Mouse (Mus musculus) E14TG2a.4 (cell line): ENCODE measurements around the gene Psma5.

ENCODE experiments used
- H3K27me3 ChIP-seq: 2 replicates; pipeline ENCODE4 v1.6.1; 2014; ENCODE audit warnings: low read length, control low read depth; ENCODE audit not compliant: insufficient read depth
- H3K36me3 ChIP-seq: 2 replicates; pipeline ENCODE4 v1.6.1; 2014; ENCODE audit warnings: low read length, control low read depth; ENCODE audit not compliant: insufficient read depth
- H3K4me1 ChIP-seq: replicated peaks from 2 replicates; pipeline ENCODE4 v1.6.1; 2014; ENCODE audit warnings: low read depth, low read length, control low read depth
- H3K4me3 ChIP-seq: replicated peaks from 2 replicates; pipeline ENCODE4 v1.5.1; 2014; ENCODE audit warnings: mild to moderate bottlenecking, low read length
- H3K9me3 ChIP-seq: 2 replicates; pipeline ENCODE4 v1.6.1; 2014; ENCODE audit warnings: low read length, control low read depth
- CTCF ChIP-seq: conservative IDR thresholded peaks from 2 replicates; pipeline ENCODE4 v1.5.1; 2014; ENCODE audit warnings: low read length
- NANOG ChIP-seq: IDR thresholded peaks from 2 replicates; pipeline ENCODE4 v1.6.1; 2014; ENCODE audit warnings: borderline replicate concordance, low read length, mixed read lengths
- POU5F1 ChIP-seq: IDR thresholded peaks from 2 replicates; pipeline ENCODE4 v1.6.1; 2014; ENCODE audit warnings: low read length, borderline replicate concordance

Gene Psma5

DNA sequence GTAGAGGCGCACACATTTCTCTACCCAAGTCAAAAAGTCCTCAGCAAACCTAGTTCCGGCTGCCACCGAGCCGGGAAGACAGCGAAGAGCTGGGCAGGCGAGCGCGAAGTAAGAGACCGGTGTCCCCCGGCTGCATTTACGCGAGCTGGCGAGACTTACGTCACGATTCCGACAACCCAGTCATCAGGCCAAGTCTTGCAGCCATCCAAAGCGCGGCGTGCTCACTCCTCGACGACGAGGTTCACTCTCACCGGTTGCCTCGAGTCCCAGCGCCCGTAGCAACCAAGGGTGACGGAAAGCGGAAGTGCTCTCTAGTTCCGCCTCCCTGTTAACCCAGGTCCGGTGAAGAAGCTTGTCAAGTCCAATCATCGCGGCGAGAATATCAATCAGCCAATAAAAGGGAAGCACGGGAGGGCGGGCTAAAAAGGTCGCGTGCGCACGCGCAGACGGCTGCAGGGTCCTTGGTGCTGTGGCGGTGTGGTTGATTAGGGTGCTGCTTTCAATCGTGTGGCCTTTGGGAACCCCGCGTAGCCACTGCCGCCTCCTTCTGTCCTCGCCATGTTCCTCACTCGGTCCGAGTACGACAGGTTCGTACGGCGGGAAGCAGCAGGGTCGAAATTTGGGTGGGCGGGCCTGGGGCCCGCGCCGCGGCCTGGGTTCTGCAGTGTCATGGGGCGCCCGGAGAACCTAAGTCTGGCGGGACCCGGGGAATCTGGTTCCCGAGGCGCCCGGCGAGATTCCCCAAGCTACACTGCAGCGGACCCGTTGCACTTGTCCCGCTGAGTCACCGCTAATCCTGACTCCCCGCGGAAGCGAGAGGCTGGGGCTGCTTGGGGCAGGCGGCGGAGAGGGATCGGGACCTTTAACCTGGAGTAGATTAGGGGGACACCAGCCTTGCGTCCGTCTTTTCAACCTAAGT lies at the start of gene Psma5:
Gene Psma5 (plus strand): TSS at position 208 of the 919 bp plus-strand sequence.
- Histone ChIP-seq H3K4me1 (peaks cover 29% of the 10 kb centered on the region), H3K4me3 (peak within 1 kb of the TSS; percentile 96), H3K36me3 (peaks cover 15% of the 10 kb centered on the region), H3K27me3 (no peaks in the 10 kb centered on the region), H3K9me3 (no peaks in the 10 kb centered on the region)
- TF ChIP-seq NANOG, result no peak
- TF ChIP-seq CTCF, result no peak
- TF ChIP-seq POU5F1, result no peak

DNA sequence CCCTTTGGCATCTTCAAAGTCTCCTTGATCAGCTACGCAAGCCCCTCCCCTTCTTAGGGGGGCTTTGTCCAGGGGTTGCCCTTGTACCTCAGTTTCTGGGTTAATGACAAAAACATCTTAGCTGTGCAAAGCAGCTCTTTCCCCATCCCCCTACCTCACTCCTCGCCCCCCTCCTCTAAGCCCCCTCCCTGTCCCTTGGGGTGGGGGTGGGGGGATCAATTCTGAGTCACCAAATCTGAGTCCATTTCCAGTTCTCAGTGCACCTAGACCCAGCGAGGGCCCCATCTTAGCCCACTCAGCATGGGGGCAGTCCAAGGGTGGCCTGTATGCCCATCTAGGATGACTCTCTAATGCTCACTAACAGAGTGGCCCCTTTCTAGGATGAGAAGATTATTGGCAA lies 47.7 kb upstream of the Psma5 start:
- Histone ChIP-seq H3K4me1 (peaks cover 73% of the 10 kb centered on the region), H3K27me3 (peaks cover 12% of the 10 kb centered on the region), H3K36me3 (peaks cover 42% of the 10 kb centered on the region), H3K4me3 (peak overlapping the region; percentile 89), H3K9me3 (no peaks in the 10 kb centered on the region)
- TF ChIP-seq CTCF, result no peak

DNA sequence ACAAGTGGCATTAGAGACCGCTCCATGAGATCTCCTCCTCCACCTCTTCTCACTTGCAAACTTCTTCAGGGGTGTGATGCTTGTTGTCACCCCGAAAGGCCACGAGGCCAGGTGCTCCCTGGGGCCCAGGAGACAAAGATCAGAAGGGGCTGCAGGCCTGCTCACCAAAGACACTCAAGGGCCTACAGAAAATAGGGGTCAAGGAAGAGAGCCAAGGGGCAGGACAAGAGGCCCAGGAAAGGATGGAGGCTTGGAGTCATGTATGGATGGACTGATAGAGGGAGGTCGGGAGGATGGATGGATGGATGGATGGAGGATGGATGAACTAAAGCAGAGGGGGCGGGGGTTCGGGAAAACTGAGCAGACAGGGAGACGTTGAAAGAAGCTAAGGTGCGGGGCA lies 47.2 kb upstream of the Psma5 start:
- Histone ChIP-seq H3K36me3 (peaks cover 38% of the 10 kb centered on the region), H3K4me3 (peak overlapping the region; percentile 89), H3K9me3 (no peaks in the 10 kb centered on the region), H3K27me3 (peaks cover 18% of the 10 kb centered on the region), H3K4me1 (peaks cover 70% of the 10 kb centered on the region)
- TF ChIP-seq CTCF (no peak), POU5F1 (no peak), NANOG (no peak)

DNA sequence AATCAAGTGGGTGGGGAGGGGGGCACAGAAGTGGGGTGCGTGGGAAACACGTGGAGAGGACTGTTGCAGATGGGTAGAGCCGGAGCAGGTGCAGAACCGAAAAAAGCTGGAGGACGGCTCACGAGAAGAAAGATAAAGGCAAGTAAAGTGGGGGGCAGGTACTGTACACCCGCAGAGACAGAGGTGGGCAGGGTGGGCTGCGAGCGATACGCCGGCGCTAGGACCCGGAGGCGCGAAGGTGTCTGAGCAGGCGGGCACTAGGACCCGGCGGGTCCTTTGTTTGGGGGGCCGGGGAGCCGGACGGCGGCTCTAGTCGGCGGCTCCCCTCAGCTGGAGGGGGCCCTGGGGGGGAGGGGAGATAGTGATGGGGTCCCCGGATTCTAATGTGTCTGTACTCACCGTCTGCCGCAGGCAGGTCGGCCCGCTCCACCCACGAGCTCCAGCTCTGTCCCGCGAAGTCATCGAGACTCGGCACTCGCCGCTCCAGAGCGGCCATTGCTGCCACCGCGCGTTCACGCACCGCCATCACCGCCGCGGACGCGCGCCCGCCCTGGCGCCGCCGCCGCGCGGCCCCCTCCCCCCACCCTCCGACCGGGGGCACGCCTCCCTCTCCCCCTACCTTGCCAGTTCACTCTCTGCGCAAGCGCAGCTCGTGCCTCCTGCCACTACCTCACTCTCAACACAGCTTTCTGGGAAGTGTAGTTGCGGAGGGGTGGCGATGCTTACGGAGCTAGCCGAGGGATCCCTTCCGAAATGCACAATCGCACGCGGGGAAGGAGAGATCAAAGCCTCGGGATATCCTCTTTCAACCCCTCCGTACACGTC lies 46.6 kb upstream of the Psma5 start:
- Histone ChIP-seq H3K4me1 (peaks cover 65% of the 10 kb centered on the region), H3K36me3 (peaks cover 31% of the 10 kb centered on the region), H3K9me3 (no peaks in the 10 kb centered on the region), H3K4me3 (peak overlapping the region; percentile 89), H3K27me3 (peaks cover 20% of the 10 kb centered on the region)
- TF ChIP-seq POU5F1, result no peak
- no peak for TF ChIP-seq NANOG
- no peak for TF ChIP-seq CTCF

DNA sequence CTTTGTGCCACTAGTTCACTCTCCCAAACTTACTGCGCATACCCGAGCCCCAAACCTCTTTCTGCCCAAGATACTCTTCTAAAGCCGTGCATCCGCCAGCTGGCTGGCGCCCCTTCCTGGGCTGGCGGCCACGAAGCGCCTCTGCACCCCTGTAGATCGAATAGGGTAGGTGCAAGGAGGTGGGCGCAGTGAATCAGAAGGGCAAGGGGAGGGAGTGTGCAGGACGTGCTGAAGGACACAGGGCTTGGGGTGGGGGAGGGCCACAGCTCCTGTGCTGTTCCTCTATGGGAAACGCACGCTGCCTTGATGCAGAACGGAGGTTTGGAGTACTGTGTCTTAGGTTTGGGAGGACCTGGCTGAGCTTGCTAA lies 46.0 kb upstream of the Psma5 start, which contains the start of gene Atxn7l2:
Gene Atxn7l2 (minus strand): TSS at position 164 of the 369 bp plus-strand sequence.
- TF ChIP-seq NANOG (no peak), POU5F1 (no peak), CTCF (no peak)
- H3K27me3 ChIP-seq, result peaks cover 20% of the 10 kb centered on the region
- peaks cover 25% of the 10 kb centered on the region for H3K36me3 ChIP-seq
- peak within 1 kb of the TSS; percentile 89 for H3K4me3 ChIP-seq
- peaks cover 59% of the 10 kb centered on the region for H3K4me1 ChIP-seq
- no peaks in the 10 kb centered on the region for H3K9me3 ChIP-seq

DNA sequence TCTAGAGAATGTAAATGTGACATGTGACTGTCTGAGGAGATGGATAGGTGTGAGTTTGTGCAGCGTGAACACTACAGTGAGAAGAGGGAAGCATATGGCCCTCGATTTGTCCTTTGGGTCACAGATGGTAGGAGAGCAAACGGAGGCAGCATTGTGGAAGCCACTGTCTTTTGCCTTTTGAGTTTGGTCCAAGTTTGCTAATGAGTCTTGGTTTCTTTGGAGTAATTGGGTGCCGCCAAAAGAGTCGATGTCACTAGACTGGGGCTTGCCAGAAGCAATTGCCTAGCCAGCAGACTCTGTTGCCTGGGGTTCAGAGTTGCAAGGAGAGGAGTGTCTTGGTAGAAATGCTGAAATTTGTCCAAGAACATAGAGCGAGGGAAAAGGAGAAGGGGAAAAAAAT lies 44.9 kb upstream of the Psma5 start:
- peaks cover 29% of the 10 kb centered on the region for H3K27me3 ChIP-seq
- H3K9me3 ChIP-seq, result no peaks in the 10 kb centered on the region
- TF ChIP-seq POU5F1, result no peak
- no peak for TF ChIP-seq NANOG
- no peak for TF ChIP-seq CTCF
- 0 out of 2 replicates have a peak overlapping the region, but pooled peaks have one; percentile 89 for H3K4me3 ChIP-seq
- H3K4me1 ChIP-seq, result peaks cover 48% of the 10 kb centered on the region
- peaks cover 15% of the 10 kb centered on the region for H3K36me3 ChIP-seq

DNA sequence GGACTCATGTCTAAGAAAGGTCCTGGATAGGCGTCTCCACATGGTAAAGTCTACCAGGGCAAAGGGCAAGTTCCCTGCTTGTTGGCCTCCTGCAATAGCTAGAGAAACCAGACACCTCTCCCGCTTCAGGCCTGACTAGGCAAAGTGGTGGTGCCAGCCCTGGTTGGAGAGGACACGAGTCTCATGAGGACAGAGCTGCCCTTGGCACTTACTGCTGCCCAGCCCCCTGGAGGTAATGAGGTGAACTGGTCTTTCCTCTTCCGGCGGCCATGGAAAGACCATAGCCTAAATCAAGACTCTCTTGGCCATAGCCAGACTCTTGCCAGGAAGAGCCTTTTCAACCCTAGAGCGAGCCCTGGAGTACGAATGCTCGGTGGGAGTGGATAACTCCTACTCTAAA lies 44.3 kb upstream of the Psma5 start:
- H3K4me3 ChIP-seq, result no peak overlapping the region

DNA sequence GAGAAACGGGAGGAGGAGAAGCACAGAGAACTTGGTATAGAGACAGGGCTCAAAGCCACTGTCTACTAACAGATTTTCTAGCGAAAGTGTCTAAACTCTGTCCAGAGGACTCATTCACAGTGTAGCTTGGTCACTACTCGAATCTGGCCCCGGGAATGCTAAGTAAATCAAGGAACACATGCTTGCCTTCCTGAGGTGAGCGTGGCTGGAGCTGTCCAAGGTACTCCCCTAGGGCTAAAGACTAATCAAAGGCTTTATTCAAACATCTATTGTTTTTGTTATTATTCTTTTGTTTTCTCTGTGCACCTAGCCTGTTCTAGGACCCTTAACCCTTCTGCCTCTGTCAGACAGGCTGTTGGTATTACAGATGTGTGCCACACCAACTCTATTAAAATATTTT lies 42.0 kb upstream of the Psma5 start:
- TF ChIP-seq NANOG (no peak), CTCF (no peak), POU5F1 (no peak)

More for the DNA sequence above, 44.3 kb upstream of the Psma5 start:
- H3K9me3 ChIP-seq, result no peaks in the 10 kb centered on the region
- peaks cover 9% of the 10 kb centered on the region for H3K36me3 ChIP-seq
- TF ChIP-seq POU5F1 (no peak), NANOG (no peak), CTCF (no peak; the same call in 1 of the 2 replicates)
- peaks cover 32% of the 10 kb centered on the region for H3K27me3 ChIP-seq
- H3K4me1 ChIP-seq, result peaks cover 43% of the 10 kb centered on the region

More for the DNA sequence above, 42.0 kb upstream of the Psma5 start:
- H3K4me1 ChIP-seq, result peaks cover 22% of the 10 kb centered on the region
- no peaks in the 10 kb centered on the region for H3K9me3 ChIP-seq
- H3K4me3 ChIP-seq, result no peak overlapping the region
- no peaks in the 10 kb centered on the region for H3K36me3 ChIP-seq
- peaks cover 52% of the 10 kb centered on the region for H3K27me3 ChIP-seq
